Mouse (Mus musculus): Measurements from ENCODE around the gene Lamtor3.
"Not testable (repeated sequence)": the region's sequence is repeated elsewhere in the genome, so short reads cannot be mapped to it uniquely, and the experiment has no call there.

Gene Lamtor3

GRCm38 (mm10) chr3:137935570-137936525 is 17.5 kb downstream of the Lamtor3 start:
- DNase-seq (ENCODE audit: low spot score) = no peak

- no peak for DNase-seq (ENCODE audit: low spot score)
Observed at GRCm38 (mm10) chr3:137936541-137936940, 18.2 kb downstream of the Lamtor3 start.

GRCm38 (mm10) chr3:137938608-137939007 is 20.3 kb downstream of the Lamtor3 start:
- peak; percentile 63 for DNase-seq (ENCODE audit: low spot score)

- peak; percentile 55 for DNase-seq (ENCODE audit: low spot score)
Observed at GRCm38 (mm10) chr3:137940757-137941156, 22.5 kb downstream of the Lamtor3 start.

- DNase-seq (ENCODE audit: low spot score) = no peak
Observed at GRCm38 (mm10) chr3:137941555-137941954, 23.2 kb downstream of the Lamtor3 start.

- no peak for DNase-seq (ENCODE audit: low spot score)
Observed at GRCm38 (mm10) chr3:137942098-137942622, 23.9 kb downstream of the Lamtor3 start.

- no peak for DNase-seq (ENCODE audit: low spot score)
Observed at GRCm38 (mm10) chr3:137943737-137944154, 25.4 kb downstream of the Lamtor3 start.

- no peak for DNase-seq (ENCODE audit: low spot score)
Observed at GRCm38 (mm10) chr3:137946827-137947226, 28.5 kb downstream of the Lamtor3 start.

GRCm38 (mm10) chr3:137947525-137947924 is 29.2 kb downstream of the Lamtor3 start:
- no peak for DNase-seq (ENCODE audit: low spot score)

GRCm38 (mm10) chr3:137950191-137950885 is 32.0 kb downstream of the Lamtor3 start:
- DNase-seq (ENCODE audit: low spot score) = no peak

GRCm38 (mm10) chr3:137951302-137951701 is 33.0 kb downstream of the Lamtor3 start:
- DNase-seq (ENCODE audit: low spot score) = not testable (repeated sequence)

GRCm38 (mm10) chr3:137951819-137952218 is 33.5 kb downstream of the Lamtor3 start:
- no peak for DNase-seq (ENCODE audit: low spot score)

GRCm38 (mm10) chr3:137952225-137952913 is 34.1 kb downstream of the Lamtor3 start:
- peak; percentile 69 for DNase-seq (ENCODE audit: low spot score)

GRCm38 (mm10) chr3:137952914-137953880 is 34.9 kb downstream of the Lamtor3 start:
- DNase-seq (ENCODE audit: low spot score) = peak; percentile 30

GRCm38 (mm10) chr3:137954256-137954916 is 36.1 kb downstream of the Lamtor3 start:
- no peak for DNase-seq (ENCODE audit: low spot score)

- DNase-seq (ENCODE audit: low spot score) = peak; percentile 16
Observed at GRCm38 (mm10) chr3:137955560-137956081, 37.3 kb downstream of the Lamtor3 start.

- DNase-seq (ENCODE audit: low spot score) = no peak
Observed at GRCm38 (mm10) chr3:137957864-137958263, 39.6 kb downstream of the Lamtor3 start.

- DNase-seq (ENCODE audit: low spot score) = no peak
Observed at GRCm38 (mm10) chr3:137958352-137958751, 40.0 kb downstream of the Lamtor3 start.

- DNase-seq (ENCODE audit: low spot score) = no peak
Observed at GRCm38 (mm10) chr3:137959456-137959855, 41.1 kb downstream of the Lamtor3 start.

Data from urinary bladder, postnatal 14 days (tissue).